Mouse (Mus musculus): ENCODE data around the gene Schip1.

DNA sequence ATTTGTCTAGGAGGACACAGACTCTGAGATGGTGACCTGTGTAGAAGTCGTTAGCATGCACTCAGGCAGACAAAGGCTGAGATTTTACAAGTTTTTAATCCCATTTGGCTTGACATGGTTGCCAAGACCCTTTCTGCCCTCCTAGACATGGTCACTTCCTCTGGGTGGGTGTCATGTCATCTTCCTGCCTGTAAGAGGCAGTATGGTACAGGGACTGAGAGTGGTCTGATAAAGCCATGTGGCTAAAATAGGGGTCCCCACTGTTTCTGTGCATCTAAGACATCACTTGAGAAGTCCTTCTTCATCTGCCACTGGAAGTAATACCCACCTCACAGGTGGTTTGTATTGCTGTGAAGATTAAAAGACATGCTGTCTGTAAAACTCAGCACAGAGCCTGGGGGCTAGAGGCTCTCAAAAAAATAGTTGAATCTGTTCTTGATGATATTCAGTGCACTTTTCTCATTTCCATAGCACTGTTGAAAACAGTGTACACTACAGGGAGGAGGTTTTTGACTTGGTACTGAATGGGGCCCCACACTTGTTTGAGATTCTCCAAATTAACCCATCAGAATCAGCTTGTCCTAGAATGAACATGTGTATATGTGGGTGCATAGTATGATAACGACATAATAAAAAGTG is 5.3 kb upstream of the Schip1 start:
- TF ChIP-seq CTCF (conservative IDR thresholded peaks at IDR 0.05; ENCODE audit: insufficient read depth, insufficient read length, low read depth, low read length) (peak; percentile 65; the same call in 1 of the 2 replicates), POLR2A (IDR thresholded peaks at IDR 0.05; ENCODE audit: low read depth, low read length) (no peak)

Data from kidney, adult 2 months (tissue).